Mouse (Mus musculus): ENCODE measurements around the gene Mettl27. TPM values are rescaled to one million over a fixed set of nuclear protein-coding genes. Genes with fewer than 3 reads are reported as not detected.

The Mettl27 gene
- total RNA-seq, 2 experiments from 2014 or later, result 9.2 to 9.3 TPM

- DNase-seq (ENCODE audit: extremely low spot score in 1 of 2, low spot score in 1 of 2), result no peak
Observed at GRCm38 (mm10) chr5:134977837-134978236, 45.7 kb downstream of the Mettl27 start.

GRCm38 (mm10) chr5:134981149-134981548 lies 49.0 kb downstream of the Mettl27 start:
- no peak for DNase-seq (ENCODE audit: extremely low spot score in 1 of 2, low spot score in 1 of 2)

- DNase-seq (ENCODE audit: extremely low spot score in 1 of 2, low spot score in 1 of 2), result no peak
Observed at GRCm38 (mm10) chr5:134983111-134983510, 50.9 kb downstream of the Mettl27 start.

DNA sequence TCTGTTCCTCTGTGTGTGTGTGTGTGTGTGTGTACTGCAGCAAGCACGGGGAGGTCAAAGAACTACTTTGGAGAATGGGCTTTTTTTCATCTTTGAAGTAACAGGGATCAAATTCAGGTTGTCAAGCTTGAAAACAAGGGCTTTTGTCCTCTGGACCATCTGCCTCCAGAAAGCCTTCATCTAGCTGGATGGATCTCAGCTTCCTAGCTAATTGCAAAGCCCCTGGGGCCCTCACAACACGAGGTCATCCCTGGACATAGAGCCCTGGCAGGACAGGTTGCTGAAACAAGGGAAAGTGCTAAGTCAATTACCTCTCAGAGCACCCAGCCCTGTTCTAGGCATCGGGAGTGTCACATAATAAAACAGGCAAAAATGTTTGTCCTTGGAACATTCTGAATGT lies 51.6 kb downstream of the Mettl27 start:
- DNase-seq (ENCODE audit: extremely low spot score in 1 of 2, low spot score in 1 of 2), result no peak

GRCm38 (mm10) chr5:134985633-134986297 lies 53.6 kb downstream of the Mettl27 start, which contains the start of gene Cldn3:
Cldn3 (plus strand) TSS chr5:134986214.
- no peak for DNase-seq (ENCODE audit: extremely low spot score in 1 of 2, low spot score in 1 of 2)

GRCm38 (mm10) chr5:134986298-134987268 lies 54.4 kb downstream of the Mettl27 start:
- peak in 1 of 2 experiments; percentile 13 for DNase-seq (ENCODE audit: extremely low spot score in 1 of 2, low spot score in 1 of 2)

GRCm38 (mm10) chr5:134989166-134989565 lies 57.0 kb downstream of the Mettl27 start:
- no peak for DNase-seq (ENCODE audit: extremely low spot score in 1 of 2, low spot score in 1 of 2)

GRCm38 (mm10) chr5:134989741-134990140 lies 57.6 kb downstream of the Mettl27 start:
- no peak for DNase-seq (ENCODE audit: extremely low spot score in 1 of 2, low spot score in 1 of 2)

Other genes with a start within 250 kb of the Mettl27 start
- 10 to 100 TPM; 39.9 to 41.8 TPM for gene Limk1, start 243.8 kb upstream of the Mettl27 start, total RNA-seq (2021)
- 10 to 100 TPM; 15.8 to 17.5 TPM for gene Eln, start 185.0 kb upstream of the Mettl27 start, total RNA-seq (2021)
- gene Tmem270, start 25.6 kb upstream of the Mettl27 start, total RNA-seq (2021), result not detected
- gene Cldn13, start 16.8 kb upstream of the Mettl27 start, total RNA-seq (2021), result not detected
- gene Cldn4, start 14.6 kb downstream of the Mettl27 start, total RNA-seq (2021), result not detected
- 1 to 10 TPM in 1 of 2 experiments, under 1 TPM in 1; 0.59 to 1.2 TPM for gene Cldn3, start 53.8 kb downstream of the Mettl27 start, total RNA-seq (2021)
- gene Abhd11, start 76.8 kb downstream of the Mettl27 start, total RNA-seq (2021), result 10 to 100 TPM; 32.0 to 33.4 TPM
- gene Stx1a, start 91.1 kb downstream of the Mettl27 start, total RNA-seq (2021), result 100 to 1,000 TPM; 113 to 115 TPM
- gene Dnajc30, start 131.8 kb downstream of the Mettl27 start, total RNA-seq (2021), result 10 to 100 TPM; 43.7 TPM
- gene Bud23, start 132.6 kb downstream of the Mettl27 start, total RNA-seq (2021), result 10 to 100 TPM; 48.7 to 51.6 TPM
- gene Vps37d, start 145.9 kb downstream of the Mettl27 start, total RNA-seq (2021), result 10 to 100 TPM; 30.4 to 32.8 TPM
- gene Mlxipl, start 157.5 kb downstream of the Mettl27 start, total RNA-seq (2021), result 1 to 10 TPM; 3.1 to 5.8 TPM
- gene Tbl2, start 217.3 kb downstream of the Mettl27 start, total RNA-seq (2021), result 10 to 100 TPM; 32.1 to 34.4 TPM
- 10 to 100 TPM; 49.6 to 53.7 TPM for gene Bcl7b, start 235.9 kb downstream of the Mettl27 start, total RNA-seq (2021)